ENCODE assay signal across 9 mouse cellular contexts in the genomic region with DNA sequence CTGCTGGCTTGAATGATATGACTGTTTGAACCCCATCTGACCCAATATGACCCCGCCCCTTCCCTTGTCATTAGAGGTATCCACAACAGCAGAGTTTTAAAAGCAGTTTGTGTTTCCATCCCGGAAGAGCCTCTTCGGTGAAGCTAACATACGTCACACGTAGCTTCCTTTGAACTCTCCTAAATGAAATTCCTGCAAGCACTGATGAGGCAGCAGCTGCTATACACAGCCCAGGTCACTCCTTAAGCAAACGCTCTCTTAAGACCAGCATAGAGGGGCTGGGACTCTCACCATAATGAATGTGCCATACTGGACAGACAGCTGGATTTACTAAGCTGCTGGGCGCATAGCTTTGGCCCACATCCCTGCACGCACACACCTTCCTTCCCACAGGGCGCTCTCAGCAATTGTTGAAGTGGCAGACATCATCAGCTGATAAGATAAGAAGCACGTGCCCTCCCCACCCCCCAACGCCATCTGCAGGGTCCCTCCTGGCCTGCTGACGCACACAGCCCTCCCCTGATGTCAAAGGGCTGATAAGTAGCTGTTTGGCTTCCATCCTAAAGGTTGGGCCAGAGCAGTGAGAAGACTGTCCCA.
DNase-seq lines count a peak whose midpoint lies in the region; ATAC-seq and TF ChIP-seq lines count a peak whose summit lies in the region.
"Had no signal": no experiment of that assay in that cellular context is flagged by ENCODE, and none has a peak within 500 bp of the region (broad histone marks: within the 10 kb centered on the region; RNA-seq: fewer than 3 reads in every experiment).

No protein-coding gene starts in this region.

- TF ChIP-seq POLR2A in brain, embryonic 14.5 days (IDR thresholded peaks at IDR 0.05; ENCODE audit: borderline replicate concordance, extremely low read depth, insufficient read depth, insufficient read length, poor library complexity, severe bottlenecking), result no peak

- WGBS in forebrain, embryonic 10.5 days, result 70% methylated on average over 12 of the region's 12 CpGs
- 70% methylated on average over 12 of the region's 12 CpGs for WGBS in forebrain, embryonic 11.5 days

- H3K27ac ChIP-seq in forebrain, embryonic 10.5 days, result 0 out of 2 replicates have a peak overlapping the region, but pooled peaks have one; percentile 63
- H3K27ac ChIP-seq in forebrain, embryonic 11.5 days (ENCODE audit: low read depth, low read length), result no peak overlapping the region
- H3K27ac ChIP-seq: embryonic facial prominence, embryonic 12.5 days had no signal

- no peak overlapping the region for H3K9ac ChIP-seq in forebrain, embryonic 11.5 days (ENCODE audit: low read length)
- H3K9ac ChIP-seq: embryonic facial prominence, embryonic 12.5 days had no signal

- no peak overlapping the region for H3K4me2 ChIP-seq in forebrain, embryonic 11.5 days (ENCODE audit: low read depth, low read length, severe bottlenecking)
- H3K4me2 ChIP-seq: embryonic facial prominence, embryonic 12.5 days had no signal

- peaks cover 29% of the 10 kb centered on the region for H3K4me1 ChIP-seq in forebrain, embryonic 10.5 days
- peaks cover 4% of the 10 kb centered on the region; the same call in 1 of the 2 replicates for H3K4me1 ChIP-seq in forebrain, embryonic 11.5 days (replicated peaks; ENCODE audit: control insufficient read depth, insufficient read depth, low read length)

- no peaks in the 10 kb centered on the region for H3K9me3 ChIP-seq in forebrain, embryonic 10.5 days
- H3K9me3 ChIP-seq in forebrain, embryonic 11.5 days (ENCODE audit: control insufficient read depth, low read length), result no peaks in the 10 kb centered on the region
- H3K9me3 ChIP-seq: embryonic facial prominence, embryonic 12.5 days had no signal

- no peaks in the 10 kb centered on the region for H3K36me3 ChIP-seq in forebrain, embryonic 10.5 days (replicated peaks)
- H3K36me3 ChIP-seq in forebrain, embryonic 11.5 days (ENCODE audit: control insufficient read depth, insufficient read depth, low read length), result no peaks in the 10 kb centered on the region
- H3K36me3 ChIP-seq: embryonic facial prominence, embryonic 12.5 days had no signal

- DNase-seq in forebrain, embryonic 10.5 days (ENCODE audit: extremely low spot score, low spot score), result no peak
- no peak for DNase-seq in forebrain, embryonic 11.5 days (ENCODE audit: low spot score)
- DNase-seq in brain, embryonic 14.5 days (ENCODE audit: low read depth), result peak; percentile 64
- DNase-seq in heart, postnatal 14 days, result peak; percentile 36 to 38
- peak; percentile 41 to 61 for DNase-seq in kidney, postnatal 4 days
- DNase-seq in skeletal muscle tissue, adult 2 months (ENCODE audit: low read depth, low spot score), result peak; percentile 39
- no peak for DNase-seq in layer of hippocampus, postnatal 36 days
- no peak for DNase-seq in testis, postnatal 10 days (ENCODE audit: low spot score)

- no peak for TF ChIP-seq CTCF in brain, embryonic 14.5 days (IDR thresholded peaks at IDR 0.05; ENCODE audit: borderline replicate concordance, extremely low read depth, insufficient read depth, insufficient read length)

- intact Hi-C loops in heart, postnatal 14 days (cut with DNase I), result no loop called here

- ATAC-seq in forebrain, embryonic 11.5 days (replicated peaks; ENCODE audit: low FRiP score), result no peak

- H3K27me3 ChIP-seq in forebrain, embryonic 10.5 days (ENCODE audit: poor library complexity, severe bottlenecking), result no peaks in the 10 kb centered on the region
- no peaks in the 10 kb centered on the region for H3K27me3 ChIP-seq in forebrain, embryonic 11.5 days (ENCODE audit: control insufficient read depth, insufficient read depth, low read length)
- H3K27me3 ChIP-seq: embryonic facial prominence, embryonic 12.5 days had no signal

- H3K4me3 ChIP-seq in forebrain, embryonic 10.5 days, result no peak overlapping the region
- no peak overlapping the region for H3K4me3 ChIP-seq in forebrain, embryonic 11.5 days (ENCODE audit: low read depth, low read length)
- H3K4me3 ChIP-seq: embryonic facial prominence, embryonic 12.5 days had no signal

Comparison
In these comparisons a context has a peak if more than half of its experiments do, and no peak if none do; other contexts are left out.
1. DNase-seq: peak in brain, embryonic 14.5 days (single experiment), heart, postnatal 14 days (2 of 2), kidney, postnatal 4 days (2 of 2) and skeletal muscle tissue, adult 2 months (single experiment); none in forebrain, embryonic 10.5 days (single experiment), forebrain, embryonic 11.5 days (single experiment), layer of hippocampus, postnatal 36 days (0 of 2) and testis, postnatal 10 days (single experiment).